Mouse (Mus musculus): ENCODE measurements at regions not wholly inside any gene's neighbourhood (a gene's known extent, or its start where the extent isn't known, plus 50 kb on each side); places are given as distances from the start of the nearest gene placed in this dataset.

- no peak for ATAC-seq (ENCODE audit: insufficient read depth)
- H3K36me3 ChIP-seq (replicated peaks): no peaks in the 10 kb centered on the region
- no peaks in the 10 kb centered on the region for H3K9me3 ChIP-seq (replicated peaks)
- no peak overlapping the region for H3K27ac ChIP-seq (replicated peaks)
- H3K27me3 ChIP-seq: no peaks in the 10 kb centered on the region
- no peak overlapping the region for H3K4me3 ChIP-seq (replicated peaks)
- H3K9ac ChIP-seq: no peak overlapping the region
- H3K4me1 ChIP-seq (replicated peaks): no peaks in the 10 kb centered on the region
- H3K4me2 ChIP-seq: no peak overlapping the region
- WGBS (ENCODE audit: insufficient replicate concordance): 66% methylated on average over 14 of the region's 14 CpGs
Observed at GRCm38 (mm10) chr13:3708896-3709631, 75.2 kb downstream of the Asb13 start.
